Mouse (Mus musculus) embryonic fibroblast, embryonic 13.5 days (primary cell): ENCODE data around the gene Acap3. TPM values are rescaled to one million over a fixed set of nuclear protein-coding genes. Genes with fewer than 3 reads are reported as not detected.

Source experiments
- H3K27ac ChIP-seq: 2 replicates; pipeline ENCODE4 v1.5.1; 2012; ENCODE audit warnings: low read length, control low read depth, inconsistent platforms; ENCODE audit not compliant: insufficient read depth
- H3K4me1 ChIP-seq: 2 replicates; pipeline ENCODE4 v1.6.1; 2011; ENCODE audit warnings: low read length; ENCODE audit not compliant: control insufficient read depth, insufficient read depth
- H3K4me3 ChIP-seq: 2 replicates; pipeline ENCODE4 v1.5.1; 2011; ENCODE audit warnings: mild to moderate bottlenecking, control low read depth, low read length; ENCODE audit not compliant: insufficient read depth
- CTCF ChIP-seq: IDR thresholded peaks from 2 replicates; pipeline ENCODE4 v1.5.1; 2011; ENCODE audit warnings: mild to moderate bottlenecking, control low read depth, low read length, moderate library complexity, borderline replicate concordance; ENCODE audit not compliant: insufficient read depth
- POLR2A ChIP-seq: IDR thresholded peaks from 2 replicates; pipeline ENCODE4 v1.6.1; 2011; ENCODE audit warnings: low read depth, mild to moderate bottlenecking, control low read depth, low read length, moderate library complexity
- polyA plus RNA-seq: library from polyadenylated mRNA; stranded (reverse); fragments of >200 nt; gene quantifications from 2 replicates; pipeline ENCODE4 v1.2.4, GENCODE M21; 2011; ENCODE audit warnings: low read depth; ENCODE audit not compliant: missing spikeins, insufficient read length

Acap3 gene
- polyA plus RNA-seq, 1 experiment = 18.1 TPM

DNA sequence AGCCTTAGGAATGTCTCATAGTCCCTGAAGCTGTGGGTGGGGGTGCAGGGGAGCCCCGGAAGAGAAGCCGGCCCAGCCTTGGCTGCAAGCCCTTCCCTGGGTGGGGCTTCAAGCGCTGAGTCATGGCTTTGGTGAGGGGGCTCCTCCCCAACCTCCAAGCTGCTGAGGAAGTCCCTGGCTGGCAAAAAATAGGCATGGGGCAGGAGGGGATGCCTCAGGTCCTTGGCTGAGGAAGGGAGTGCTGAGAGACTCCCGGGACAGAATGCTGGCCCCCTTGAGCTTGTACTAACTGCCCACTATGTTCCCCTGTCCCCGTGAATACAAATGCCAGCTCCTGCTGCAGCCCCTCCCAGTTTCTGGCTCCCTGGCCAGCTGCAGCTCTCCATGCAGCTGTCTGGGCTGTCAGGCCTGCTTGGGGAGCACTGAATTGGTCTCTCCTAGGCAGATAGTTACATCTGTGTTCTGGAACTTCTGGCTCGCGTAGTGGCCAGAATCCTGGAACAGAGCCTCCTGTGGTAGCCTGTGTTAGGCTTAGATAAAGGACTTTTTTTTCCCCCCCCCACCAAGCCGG is 2.8 kb downstream of the Acap3 start:
- Histone ChIP-seq H3K27ac (peak overlapping the region; percentile 80), H3K4me1 (peaks cover 7% of the 10 kb centered on the region; the same call in 1 of the 2 replicates), H3K4me3 (peak overlapping the region; percentile 70)
- TF ChIP-seq POLR2A (peak; percentile 45), CTCF (no peak)

- peak overlapping the region; percentile 80 for H3K27ac ChIP-seq
- H3K4me3 ChIP-seq = peak overlapping the region; percentile 1; the same call in 1 of the 2 replicates
- peaks cover 7% of the 10 kb centered on the region; the same call in 1 of the 2 replicates for H3K4me1 ChIP-seq
- TF ChIP-seq CTCF (no peak), POLR2A (no peak)
These were observed 3.6 kb downstream of the Acap3 start for GRCm38 (mm10) chr4:155895216-155895615.

DNA sequence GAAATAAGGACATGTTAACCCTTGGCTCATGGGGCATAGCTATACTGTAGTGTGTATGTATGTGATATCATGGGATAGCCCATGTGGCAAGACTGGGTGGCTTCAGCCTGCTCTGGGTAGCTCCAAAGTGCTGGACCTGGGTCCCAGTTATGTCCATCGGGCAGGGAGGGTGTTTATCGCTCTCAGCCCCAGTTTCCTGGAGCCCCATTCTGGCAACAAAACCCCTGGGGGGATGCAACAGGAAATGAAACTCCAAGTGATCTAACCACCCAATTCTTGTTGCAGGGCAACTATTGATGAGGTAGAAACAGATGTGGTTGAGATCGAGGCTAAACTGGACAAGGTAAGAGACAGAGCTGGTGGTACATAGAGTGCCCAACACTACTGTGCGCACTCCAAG is 4.2 kb downstream of the Acap3 start:
- Histone ChIP-seq H3K4me3 (no peak overlapping the region), H3K4me1 (peaks cover 7% of the 10 kb centered on the region; the same call in 1 of the 2 replicates), H3K27ac (no peak overlapping the region)
- TF ChIP-seq POLR2A (no peak), CTCF (no peak)

DNA sequence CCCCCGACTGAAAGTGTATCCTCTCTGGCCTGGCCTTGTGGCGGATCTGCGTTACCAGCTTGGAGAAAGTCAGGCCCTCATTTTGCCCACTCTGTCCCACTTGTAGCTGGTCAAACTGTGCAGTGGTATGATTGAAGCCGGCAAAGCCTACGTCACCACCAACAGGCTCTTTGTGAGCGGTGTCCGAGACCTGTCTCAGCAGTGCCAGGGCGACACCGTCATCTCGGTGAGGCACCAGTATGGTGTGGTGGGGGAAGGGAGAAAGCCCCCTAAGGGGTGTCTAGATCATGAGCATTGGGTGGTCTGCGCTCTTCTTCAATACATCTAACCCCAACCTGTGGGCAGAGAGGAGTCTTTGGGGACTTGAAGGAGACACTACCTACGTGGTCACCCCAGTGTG is 4.8 kb downstream of the Acap3 start:
- Histone ChIP-seq H3K27ac (no peak overlapping the region), H3K4me3 (no peak overlapping the region), H3K4me1 (peaks cover 7% of the 10 kb centered on the region; the same call in 1 of the 2 replicates)
- no peak for TF ChIP-seq CTCF
- TF ChIP-seq POLR2A = no peak

- peaks cover 5% of the 10 kb centered on the region; the same call in 1 of the 2 replicates for H3K4me1 ChIP-seq
- no peak overlapping the region for H3K27ac ChIP-seq
- TF ChIP-seq POLR2A = no peak
- TF ChIP-seq CTCF = no peak
- no peak overlapping the region for H3K4me3 ChIP-seq
These were observed 6.7 kb downstream of the Acap3 start for GRCm38 (mm10) chr4:155898318-155898717.

DNA sequence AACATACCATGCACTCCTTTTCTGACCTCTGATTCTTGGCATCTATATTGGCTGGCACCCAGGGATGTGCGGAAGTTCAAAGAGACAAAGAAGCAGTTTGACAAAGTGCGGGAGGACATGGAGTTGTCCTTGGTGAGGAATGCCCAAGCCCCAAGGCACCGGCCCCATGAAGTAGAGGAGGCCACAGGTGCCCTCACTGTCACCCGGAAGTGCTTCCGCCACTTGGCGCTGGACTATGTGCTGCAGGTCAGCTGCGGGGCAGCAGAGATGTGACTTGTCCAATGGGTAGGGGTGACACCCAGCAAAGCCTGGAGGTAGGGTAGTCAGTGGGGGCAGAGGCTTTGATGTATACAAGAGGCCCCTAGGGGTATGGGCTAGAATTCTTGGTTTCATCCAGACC is 7.7 kb downstream of the Acap3 start:
- no peak for TF ChIP-seq POLR2A
- TF ChIP-seq CTCF = no peak
- Histone ChIP-seq H3K4me3 (no peak overlapping the region), H3K27ac (no peak overlapping the region), H3K4me1 (0 out of 2 replicates have a peak, but pooled peaks cover 4% of the 10 kb centered on the region)

DNA sequence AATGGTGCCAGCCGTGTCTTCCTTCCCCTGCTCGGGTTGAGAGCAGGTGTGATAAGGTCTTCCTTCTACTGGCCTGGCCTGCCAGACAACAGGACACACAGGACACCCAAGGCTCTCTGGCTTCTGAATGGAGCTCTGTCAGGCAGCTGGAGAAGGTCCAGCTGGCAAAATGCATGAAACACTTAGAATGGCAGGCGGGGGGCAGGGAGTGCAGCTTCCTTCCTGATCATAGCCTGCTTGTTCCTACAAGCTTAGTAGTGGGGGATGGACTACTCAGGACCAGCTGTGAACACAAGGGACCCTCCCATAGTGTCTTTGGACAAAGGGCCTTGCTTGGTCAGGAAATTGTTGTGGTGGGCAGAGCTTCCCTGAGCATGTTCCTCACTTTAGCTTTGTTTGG is 9.6 kb downstream of the Acap3 start:
- H3K4me3 ChIP-seq = no peak overlapping the region
- no peak overlapping the region for H3K27ac ChIP-seq
- H3K4me1 ChIP-seq = no peaks in the 10 kb centered on the region
- TF ChIP-seq CTCF (no peak), POLR2A (no peak)

DNA sequence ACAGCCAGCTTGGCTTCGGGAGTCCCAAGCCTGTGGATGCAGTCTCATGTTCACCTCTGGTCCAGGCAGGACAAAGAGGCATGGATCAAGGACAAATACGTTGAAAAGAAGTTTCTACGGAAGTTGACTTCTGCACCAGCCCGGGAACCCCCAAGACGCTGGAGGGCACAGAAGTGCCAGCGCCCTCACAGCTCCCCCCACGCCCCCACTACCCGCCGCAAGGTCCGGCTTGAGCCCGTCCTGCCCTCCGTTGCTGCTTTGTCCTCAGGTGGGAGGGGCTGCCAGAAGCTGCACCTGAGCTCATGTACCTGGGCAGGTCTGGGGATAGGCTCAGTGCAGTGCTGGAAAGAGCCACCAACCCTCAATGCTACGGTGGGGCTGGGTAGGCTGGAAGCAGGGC is 11.6 kb downstream of the Acap3 start:
- Histone ChIP-seq H3K4me3 (no peak overlapping the region), H3K27ac (no peak overlapping the region)
- TF ChIP-seq CTCF (no peak), POLR2A (no peak)

DNA sequence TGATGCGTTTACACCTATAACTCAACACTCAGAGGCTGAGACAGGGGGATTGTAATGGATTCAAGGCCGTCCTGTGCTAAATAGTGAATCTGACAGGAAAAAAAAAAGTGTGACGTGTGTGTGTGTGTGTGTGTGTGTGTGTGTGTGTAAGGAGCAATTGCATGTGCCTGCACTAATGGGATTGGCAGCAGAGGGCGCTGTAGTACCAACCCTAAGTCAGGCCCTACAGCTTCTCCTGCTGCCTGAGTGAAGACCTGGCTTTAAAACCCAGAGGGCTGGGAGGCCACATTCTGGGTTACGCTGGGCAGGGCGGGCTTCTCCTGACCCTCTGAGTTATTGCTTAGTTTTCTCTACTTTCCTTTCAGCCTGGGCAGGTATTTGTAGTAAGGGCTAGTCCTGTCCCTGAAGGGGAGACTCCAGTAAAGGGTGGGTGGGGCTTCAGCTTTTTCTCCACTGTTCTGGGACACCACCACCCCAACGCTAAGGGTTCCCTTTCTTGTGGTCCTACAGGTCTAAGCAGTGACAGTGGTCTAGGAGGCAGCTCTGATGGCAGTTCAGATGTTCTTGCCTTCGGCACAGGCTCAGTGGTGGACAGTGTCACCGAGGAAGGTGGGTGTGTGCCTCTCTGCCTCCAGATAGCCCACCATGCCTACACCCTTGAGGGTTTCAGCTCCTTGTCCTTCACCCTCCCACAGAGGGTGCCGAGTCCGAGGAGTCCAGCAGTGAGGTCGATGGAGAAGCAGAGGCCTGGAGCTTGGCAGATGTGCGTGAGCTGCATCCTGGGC is 12.9 kb downstream of the Acap3 start:
- Histone ChIP-seq H3K27ac (no peak overlapping the region), H3K4me1 (no peaks in the 10 kb centered on the region), H3K4me3 (no peak overlapping the region)
- TF ChIP-seq CTCF = peak; percentile 43; the same call in 1 of the 2 replicates
- TF ChIP-seq POLR2A = no peak

More for the DNA sequence above, 11.6 kb downstream of the Acap3 start:
- no peaks in the 10 kb centered on the region for H3K4me1 ChIP-seq

GRCm38 (mm10) chr4:155905634-155906033 is 14.0 kb downstream of the Acap3 start:
- H3K27ac ChIP-seq = no peak overlapping the region
- no peak overlapping the region for H3K4me3 ChIP-seq
- no peaks in the 10 kb centered on the region for H3K4me1 ChIP-seq

More at GRCm38 (mm10) chr4:155905634-155906033, 14.0 kb downstream of the Acap3 start:
- TF ChIP-seq CTCF = no peak
- TF ChIP-seq POLR2A = no peak
